Mouse (Mus musculus) left cerebral cortex, adult 8-10 months (tissue): ENCODE data around the gene 2310061N02Rik. TPM values are rescaled to one million over a fixed set of nuclear protein-coding genes. Genes with fewer than 3 reads are reported as not detected.
"Not testable (repeated sequence)": the region's sequence is repeated elsewhere in the genome, so short reads cannot be mapped to it uniquely, and the experiment has no call there.

ENCODE experiments used
- DNase-seq, 2 experiments: peaks; one replicate each; pipeline ENCODE4 v3.0.0; 2022; ENCODE audit warnings: low spot score in 2 of 2
- total RNA-seq, 4 experiments: library from RNA; stranded (reverse); gene quantifications; 2 replicates each; pipeline ENCODE4 v1.2.4; 2022

The 2310061N02Rik gene
- total RNA-seq, result not detected

DNA sequence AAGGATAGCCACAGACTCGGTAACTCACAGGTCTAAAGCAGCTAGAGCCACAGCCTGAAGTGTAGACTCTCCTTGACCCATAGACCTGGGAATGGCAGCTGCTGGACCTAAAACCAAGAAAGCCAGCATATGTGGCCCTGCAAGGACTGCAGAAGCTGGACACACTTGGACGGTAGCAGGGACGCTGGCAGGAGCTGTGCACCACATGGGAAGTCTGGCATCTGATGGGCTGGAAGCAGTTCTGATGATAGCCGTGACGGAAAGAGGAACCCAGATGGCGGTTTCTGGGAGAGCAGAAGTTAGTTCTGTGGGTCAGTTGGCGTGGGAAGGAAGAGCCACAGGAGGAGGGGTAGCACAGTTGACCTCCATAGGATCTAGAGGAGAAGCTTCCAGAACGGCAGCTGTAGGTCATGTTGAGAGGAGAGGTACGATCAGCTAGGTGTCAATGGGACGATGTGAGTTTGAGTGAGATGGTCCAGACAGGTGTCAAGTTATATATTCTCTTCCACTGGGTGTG is at the start of gene 2310061N02Rik:
Gene 2310061N02Rik (minus strand): TSS at position 467 of the 517 bp plus-strand sequence.
- no peak for DNase-seq

DNA sequence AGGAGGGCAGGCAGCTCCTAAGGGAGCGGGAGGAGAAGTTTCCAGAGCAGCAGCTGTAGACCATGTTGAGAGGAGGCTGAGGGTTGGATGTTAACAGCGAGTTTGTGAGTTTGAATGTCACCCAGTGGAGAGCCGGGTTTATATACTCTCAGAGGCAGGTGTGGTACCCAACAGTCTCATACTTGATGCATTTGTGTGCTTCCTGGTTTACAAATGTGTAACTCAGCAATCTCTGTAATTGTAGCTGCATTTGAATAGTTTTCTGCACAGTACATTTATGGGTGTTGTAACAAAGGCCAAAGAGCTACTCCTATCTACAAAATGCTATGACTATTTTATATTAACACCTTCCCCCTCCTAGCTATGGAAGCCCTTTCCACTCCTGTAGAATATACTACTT is 43.8 kb upstream of the 2310061N02Rik start, which contains the start of gene Krtap13:
Gene Krtap13 (minus strand): TSS at position 101 of the 400 bp plus-strand sequence.
- DNase-seq, result not testable (repeated sequence)

DNA sequence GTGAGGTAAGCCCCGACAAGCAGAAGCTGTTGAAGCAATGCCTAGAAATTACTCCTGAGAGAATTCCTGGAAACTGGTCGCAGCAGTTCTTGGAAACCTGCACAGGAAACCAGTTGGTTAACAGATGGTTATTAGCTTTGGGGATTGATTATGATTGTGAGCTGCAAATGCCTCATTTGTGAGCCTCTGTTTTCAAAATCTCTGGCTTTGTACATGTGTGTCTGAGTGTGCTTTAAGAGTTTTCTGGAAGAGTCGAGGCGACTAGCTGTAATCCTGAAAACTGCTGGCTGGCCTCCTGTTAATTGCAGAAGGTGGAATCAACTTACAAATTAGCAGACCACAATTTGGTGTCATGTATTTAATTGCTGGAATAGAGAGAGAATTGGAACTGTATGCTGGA is 40.2 kb upstream of the 2310061N02Rik start:
- no peak for DNase-seq

DNA sequence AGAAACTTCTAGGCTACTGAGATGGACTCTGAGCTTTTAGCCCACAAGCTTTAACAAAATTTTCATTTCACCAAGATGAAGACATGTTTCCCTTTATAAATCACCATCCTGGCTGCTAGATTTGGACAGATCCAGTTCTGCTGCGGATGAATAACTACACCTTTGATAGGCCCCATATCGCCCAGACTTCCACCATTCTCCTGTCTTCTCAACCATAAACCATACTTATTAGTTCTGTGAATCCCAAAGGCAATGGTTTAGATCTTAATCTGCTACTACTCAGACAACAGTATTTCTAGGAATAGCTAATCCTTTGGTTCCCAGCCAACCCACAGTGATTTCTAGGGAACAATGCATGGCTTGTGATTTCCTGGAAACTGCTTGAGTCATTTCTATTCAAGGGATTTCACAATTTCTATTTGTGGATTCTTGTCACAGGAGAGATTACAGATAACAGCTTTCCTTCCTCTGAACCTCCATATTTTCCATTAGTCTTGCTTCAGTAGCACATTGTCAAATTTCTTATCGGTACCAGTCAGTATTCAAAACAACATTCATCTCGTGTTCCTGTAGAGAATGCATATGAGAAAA is 37.1 kb upstream of the 2310061N02Rik start:
- DNase-seq, result no peak

DNA sequence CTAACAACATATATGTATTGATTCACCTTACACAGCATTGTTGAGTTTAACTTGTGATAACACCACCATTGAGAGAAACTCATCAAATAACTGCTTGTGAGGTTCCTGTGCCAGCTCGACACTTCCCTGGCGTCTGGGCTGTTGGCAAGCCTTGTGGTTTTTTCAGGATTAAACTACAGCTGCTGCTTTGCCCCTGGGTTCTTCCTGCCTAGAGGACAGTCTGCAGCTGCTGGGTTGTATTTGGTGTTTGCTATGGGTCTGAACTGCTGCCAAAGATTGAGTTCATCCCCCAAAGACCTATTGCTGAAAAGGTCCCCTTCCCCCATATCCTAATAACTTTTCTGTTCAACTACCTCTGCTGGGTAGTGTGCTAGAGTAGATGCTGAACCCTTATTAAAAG is 27.6 kb upstream of the 2310061N02Rik start:
- no peak for DNase-seq

DNA sequence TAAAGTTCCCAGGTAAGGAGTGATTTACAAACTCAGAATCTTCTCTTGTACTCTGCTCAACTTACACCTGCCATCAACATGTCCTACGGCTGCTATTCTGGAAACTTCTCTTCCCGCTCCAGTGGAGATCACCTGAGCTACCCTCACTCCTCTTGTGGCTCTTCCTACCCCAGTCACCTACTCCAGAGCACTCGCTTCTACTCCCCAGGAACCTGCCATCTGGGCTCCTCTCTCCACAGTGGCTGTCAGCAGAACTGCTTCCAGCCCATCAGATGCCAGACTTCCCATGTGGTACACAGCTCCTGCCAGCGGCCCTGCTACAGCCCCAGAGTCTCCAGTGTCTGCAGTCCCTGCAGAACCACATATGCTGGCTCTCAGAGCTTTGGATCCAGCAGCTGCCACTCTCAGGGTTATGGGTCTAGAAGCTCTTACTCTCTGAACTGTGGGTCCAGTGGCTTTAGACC is 21.1 kb upstream of the 2310061N02Rik start, which contains the start of gene Krtap13-1:
Gene Krtap13-1 (plus strand): TSS at position 51 of the 464 bp plus-strand sequence.
- no peak for DNase-seq

DNA sequence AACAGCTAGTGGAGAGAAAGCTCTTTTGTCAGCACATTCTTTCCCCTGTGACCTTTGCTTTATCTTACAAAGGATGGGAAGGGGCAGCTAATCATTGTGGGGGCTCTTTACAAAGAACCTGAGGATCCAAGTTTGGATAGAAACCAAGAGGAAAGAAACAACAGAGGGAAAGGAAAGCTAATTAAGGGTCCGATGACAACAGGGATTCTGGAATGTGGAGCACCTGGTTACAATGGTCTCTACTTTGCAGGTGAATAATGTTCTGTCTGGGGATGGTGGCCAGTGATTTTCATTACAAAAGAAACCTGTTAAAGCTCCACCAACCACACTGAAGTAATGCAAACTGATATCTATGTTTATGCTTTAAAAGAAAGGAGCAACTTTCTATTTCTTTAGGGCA is 12.3 kb upstream of the 2310061N02Rik start:
- no peak for DNase-seq

DNA sequence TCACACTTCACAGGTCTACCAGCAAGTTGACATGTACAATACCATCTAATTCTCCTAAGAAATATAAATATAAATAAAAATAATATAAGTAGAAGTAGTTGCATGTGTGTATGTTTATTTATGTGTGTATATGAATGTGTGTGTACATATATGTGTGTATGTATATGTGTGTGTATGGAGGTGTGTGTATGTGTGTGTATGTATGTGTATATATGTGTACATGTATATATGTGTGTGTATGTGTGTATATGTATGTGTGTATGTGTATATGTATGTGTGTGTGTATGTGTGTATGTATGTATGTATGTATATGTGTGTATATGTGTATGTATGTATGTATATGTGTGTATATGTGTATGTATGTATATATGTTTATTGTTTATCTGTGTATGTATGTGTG is 8.8 kb upstream of the 2310061N02Rik start:
- DNase-seq, result no peak

DNA sequence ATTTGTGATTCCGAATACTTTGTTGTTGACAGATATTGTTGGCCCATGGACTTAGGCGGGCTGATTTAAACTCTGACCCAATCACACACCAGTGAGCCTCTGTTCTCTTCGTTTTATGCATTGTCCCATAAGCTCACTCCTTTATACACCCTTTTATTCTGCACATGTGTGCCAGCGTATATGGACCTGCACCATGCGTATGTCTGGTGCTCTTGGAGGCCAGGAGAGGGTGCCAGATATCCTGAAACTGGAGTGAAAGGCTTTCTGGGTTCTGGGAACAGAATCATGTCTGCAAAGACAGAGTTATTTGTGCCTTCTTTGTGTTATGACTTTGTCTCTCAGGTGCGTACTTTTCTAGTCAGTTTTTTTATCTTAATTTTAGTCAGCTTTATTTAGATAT is 3.5 kb upstream of the 2310061N02Rik start:
- DNase-seq, result no peak

DNA sequence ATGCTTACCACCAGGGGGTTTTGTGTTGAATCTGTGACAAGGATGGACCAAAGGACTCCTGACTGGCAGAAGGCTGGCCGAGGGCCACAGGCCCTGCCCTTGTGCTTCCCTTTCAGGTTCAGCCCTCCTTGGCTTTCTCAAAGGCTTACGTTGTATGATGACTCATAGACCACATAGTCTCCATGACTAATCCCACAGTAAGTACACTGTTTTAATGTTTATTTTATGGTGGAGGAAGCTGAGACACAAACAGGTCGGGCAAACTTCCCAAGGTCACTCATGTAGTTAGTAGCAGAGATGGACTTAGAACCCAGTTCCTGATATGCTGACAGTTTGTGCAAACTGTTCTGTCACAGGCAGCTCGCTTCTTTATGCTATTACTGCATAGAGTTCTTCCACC is 3.0 kb upstream of the 2310061N02Rik start:
- no peak for DNase-seq

DNA sequence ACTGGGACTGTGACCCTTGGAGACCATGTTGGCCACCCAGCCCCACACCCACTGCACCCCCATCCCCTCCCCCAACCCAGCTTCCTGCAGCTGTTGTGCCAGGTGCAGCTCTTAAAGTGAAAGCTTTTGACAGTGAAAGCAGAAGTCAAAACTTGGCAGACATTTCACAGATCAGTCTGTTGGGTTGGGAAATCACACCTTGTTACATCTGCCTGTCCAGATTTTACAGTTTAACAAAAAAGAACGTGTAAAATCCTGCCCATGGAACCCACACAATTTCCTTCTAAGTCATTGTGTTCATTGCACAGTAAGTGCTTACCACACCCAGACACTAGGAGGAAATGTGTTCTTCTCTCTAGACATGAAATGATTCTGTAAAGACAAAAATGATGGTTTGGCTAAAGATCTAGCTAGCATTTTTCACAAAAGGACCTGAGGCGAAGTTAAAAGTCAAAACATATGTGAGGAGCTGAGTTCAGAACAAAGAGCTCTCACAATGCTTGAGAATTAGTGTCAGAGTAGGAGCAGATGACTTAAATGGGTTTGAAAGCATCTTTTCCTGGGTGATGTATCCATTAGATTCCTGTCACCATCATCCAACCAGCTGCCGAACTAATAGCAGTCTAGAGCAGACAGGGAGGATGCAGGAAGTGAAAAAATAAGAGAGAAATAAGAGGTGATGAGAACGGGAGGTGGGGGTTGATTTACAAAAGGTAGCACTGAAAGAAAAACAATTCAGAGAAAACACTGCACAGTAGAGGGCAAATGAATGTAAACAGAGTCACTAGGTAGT is 6.5 kb downstream of the 2310061N02Rik start:
- DNase-seq, result no peak

DNA sequence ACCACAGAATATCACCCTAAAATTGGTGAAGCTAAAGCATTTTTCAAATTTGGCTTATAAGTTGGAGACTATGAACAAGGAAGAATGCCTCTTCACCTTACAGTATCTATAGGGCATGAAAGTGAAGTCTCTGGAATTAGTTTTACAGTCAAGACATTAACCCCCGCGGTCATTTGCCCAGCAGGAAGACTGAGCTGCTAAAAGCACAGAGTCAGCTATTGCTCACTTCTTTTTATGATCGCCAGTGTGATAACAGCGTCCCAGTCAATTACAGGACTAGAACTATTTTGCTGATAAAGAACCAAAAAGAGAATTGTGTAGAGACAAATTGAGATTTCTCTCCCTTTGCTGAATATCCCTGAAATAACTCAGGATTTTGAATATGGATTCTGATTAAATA is 11.5 kb downstream of the 2310061N02Rik start:
- DNase-seq, result no peak

DNA sequence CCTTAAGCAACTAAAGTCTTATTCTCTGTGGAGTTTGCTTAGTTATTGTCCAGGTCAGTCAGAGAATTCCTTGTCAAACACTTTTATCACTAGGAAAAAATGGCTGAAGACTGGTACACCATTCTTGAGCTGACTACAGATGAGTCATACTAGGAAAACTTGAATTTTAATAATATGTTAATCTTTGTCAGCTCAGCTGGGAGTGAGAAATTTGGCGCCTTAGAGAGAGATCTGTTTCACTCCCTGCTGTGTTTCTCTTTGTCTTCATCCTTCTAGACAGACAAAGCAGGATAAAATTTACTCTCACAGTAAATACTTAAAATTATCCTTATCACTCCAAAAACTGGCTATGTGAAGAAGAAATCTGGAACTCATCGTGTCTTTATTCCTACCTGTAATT is 26.5 kb downstream of the 2310061N02Rik start:
- no peak for DNase-seq

DNA sequence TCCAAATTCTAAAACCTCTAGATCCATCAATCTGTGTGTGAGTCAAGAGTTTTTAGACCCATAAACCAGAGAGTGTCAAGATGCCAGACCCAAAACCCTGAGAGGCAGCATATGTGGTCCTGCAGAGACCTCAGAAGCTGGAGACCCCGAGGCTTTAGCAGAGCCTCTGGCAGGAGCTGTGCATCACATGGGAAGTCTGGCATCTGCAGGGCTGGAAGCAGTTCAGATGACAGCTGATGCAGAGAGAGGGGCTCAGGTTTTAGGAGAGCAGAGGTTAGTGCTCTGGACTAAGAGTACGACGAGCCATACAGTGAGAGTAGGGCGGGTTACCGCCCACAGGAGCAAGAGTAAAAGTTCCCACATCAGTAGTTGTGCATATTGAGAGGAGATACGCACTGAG is 28.7 kb downstream of the 2310061N02Rik start:
- no peak for DNase-seq

DNA sequence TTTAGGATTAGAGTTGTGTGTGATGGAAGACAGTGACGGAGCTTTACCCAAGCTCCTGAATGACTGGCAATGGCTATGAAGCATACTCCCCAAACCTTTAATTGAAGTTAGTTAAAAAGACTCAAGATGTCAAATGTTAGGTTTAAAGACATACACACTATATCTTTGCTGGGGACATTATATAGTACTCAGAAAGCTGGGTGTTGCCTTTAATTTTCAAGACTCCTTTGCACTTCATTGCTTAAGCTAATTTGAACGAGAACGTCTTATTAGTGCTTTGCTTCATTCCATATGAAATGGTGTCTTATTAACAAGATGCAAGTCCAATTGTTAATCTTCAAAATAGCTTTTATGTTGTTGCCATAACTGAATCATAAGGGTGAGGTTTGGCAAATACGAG is 36.2 kb downstream of the 2310061N02Rik start, which contains the start of gene Krtap27-1:
Gene Krtap27-1 (minus strand): TSS at position 101 of the 400 bp plus-strand sequence.
- no peak for DNase-seq

DNA sequence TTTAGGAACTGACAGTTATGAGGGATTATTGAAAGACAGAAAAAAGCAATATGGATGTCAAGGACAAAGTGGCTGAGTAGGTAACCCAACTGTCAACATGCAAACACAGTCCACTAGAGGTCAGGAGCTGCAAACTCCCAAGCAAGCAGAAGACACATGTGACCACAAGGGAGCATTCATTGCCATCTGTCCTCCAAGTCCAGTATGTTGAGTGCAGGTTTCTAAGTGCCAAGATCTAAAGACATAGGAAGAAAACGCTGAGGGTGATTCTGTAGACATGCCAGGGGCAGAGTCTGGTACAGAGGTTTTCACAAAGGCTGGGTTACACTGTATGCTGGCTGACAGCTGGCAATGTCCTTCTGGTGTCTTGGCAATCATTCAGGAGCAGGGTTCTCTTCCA is 50.3 kb downstream of the 2310061N02Rik start:
- no peak for DNase-seq

Other genes starting within 250 kb of the 2310061N02Rik start
- gene Cldn17, start 201.0 kb downstream of the 2310061N02Rik start, total RNA-seq, result not detected
- gene Cldn8, start 144.8 kb downstream of the 2310061N02Rik start, total RNA-seq, result not detected
- gene Krtap24-1, start 95.7 kb downstream of the 2310061N02Rik start, total RNA-seq, result not detected
- gene 2310079G19Rik, start 80.3 kb downstream of the 2310061N02Rik start, total RNA-seq, result not detected
- not detected for gene Krtap26-1, start 60.2 kb downstream of the 2310061N02Rik start, total RNA-seq
- gene Krtap27-1, start 36.3 kb downstream of the 2310061N02Rik start, total RNA-seq, result not detected
- gene Krtap13-1, start 20.9 kb upstream of the 2310061N02Rik start, total RNA-seq, result not detected
- gene Krtap13, start 43.7 kb upstream of the 2310061N02Rik start, total RNA-seq, result not detected
- gene 2310034C09Rik, start 50.9 kb upstream of the 2310061N02Rik start, total RNA-seq, result not detected
- not detected for gene 2310057N15Rik, start 66.2 kb upstream of the 2310061N02Rik start, total RNA-seq
- not detected for gene Gm5965, start 69.9 kb upstream of the 2310061N02Rik start, total RNA-seq
- gene Gm20741, start 104.3 kb upstream of the 2310061N02Rik start, total RNA-seq, result not detected
- gene Krtap15, start 112.3 kb upstream of the 2310061N02Rik start, total RNA-seq, result not detected
- not detected for gene Krtap14, start 118.2 kb upstream of the 2310061N02Rik start, total RNA-seq
- gene Krtap19-1, start 161.4 kb upstream of the 2310061N02Rik start, total RNA-seq, result not detected
- gene Krtap19-2, start 166.3 kb upstream of the 2310061N02Rik start, total RNA-seq, result not detected
- not detected for gene Krtap19-3, start 170.1 kb upstream of the 2310061N02Rik start, total RNA-seq
- not detected for gene Krtap19-4, start 177.1 kb upstream of the 2310061N02Rik start, total RNA-seq
- not detected for gene Krtap19-5, start 188.5 kb upstream of the 2310061N02Rik start, total RNA-seq
- not detected for gene Krtap19-9b, start 224.3 kb upstream of the 2310061N02Rik start, total RNA-seq